Mouse (Mus musculus): ENCODE results near the gene Acsl3. TPM values are rescaled to one million over a fixed set of nuclear protein-coding genes. Genes with fewer than 3 reads are reported as not detected.

The Acsl3 gene
- polyA plus RNA-seq, 1 experiment, result 12.0 TPM

GRCm38 (mm10) chr1:78641791-78642190 lies 15.8 kb upstream of the Acsl3 start:
- no peaks in the 10 kb centered on the region for H3K4me1 ChIP-seq (ENCODE audit: control insufficient read depth, insufficient read depth, low read length)
- H3K4me3 ChIP-seq (ENCODE audit: control insufficient read depth, low read depth, low read length), result no peak overlapping the region
- H3K36me3 ChIP-seq (ENCODE audit: control insufficient read depth, insufficient read depth, low read length), result no peaks in the 10 kb centered on the region
- H3K27me3 ChIP-seq (ENCODE audit: control insufficient read depth, insufficient read depth, low read length), result no peaks in the 10 kb centered on the region
- TF ChIP-seq POLR2A (IDR thresholded peaks at IDR 0.05; ENCODE audit: control insufficient read depth, low read depth, low read length) (no peak), CTCF (IDR thresholded peaks at IDR 0.05; ENCODE audit: control insufficient read depth, insufficient read depth, insufficient replicate concordance, low read depth, low read length) (no peak)
- H3K27ac ChIP-seq (ENCODE audit: control insufficient read depth, insufficient read depth, low read depth, low read length), result no peak overlapping the region

GRCm38 (mm10) chr1:78642197-78642596 lies 15.4 kb upstream of the Acsl3 start:
- TF ChIP-seq CTCF (IDR thresholded peaks at IDR 0.05; ENCODE audit: control insufficient read depth, insufficient read depth, insufficient replicate concordance, low read depth, low read length), result no peak
- no peak for TF ChIP-seq POLR2A (IDR thresholded peaks at IDR 0.05; ENCODE audit: control insufficient read depth, low read depth, low read length)
- Histone ChIP-seq H3K27me3 (ENCODE audit: control insufficient read depth, insufficient read depth, low read length) (no peaks in the 10 kb centered on the region), H3K27ac (ENCODE audit: control insufficient read depth, insufficient read depth, low read depth, low read length) (no peak overlapping the region), H3K36me3 (ENCODE audit: control insufficient read depth, insufficient read depth, low read length) (no peaks in the 10 kb centered on the region), H3K4me1 (ENCODE audit: control insufficient read depth, insufficient read depth, low read length) (no peaks in the 10 kb centered on the region), H3K4me3 (ENCODE audit: control insufficient read depth, low read depth, low read length) (no peak overlapping the region)

GRCm38 (mm10) chr1:78647317-78647885 lies 10.2 kb upstream of the Acsl3 start:
- no peak overlapping the region for H3K27ac ChIP-seq (ENCODE audit: control insufficient read depth, insufficient read depth, low read depth, low read length)
- no peaks in the 10 kb centered on the region for H3K4me1 ChIP-seq (ENCODE audit: control insufficient read depth, insufficient read depth, low read length)
- H3K4me3 ChIP-seq (ENCODE audit: control insufficient read depth, low read depth, low read length), result no peak overlapping the region

GRCm38 (mm10) chr1:78649269-78650061 lies 8.2 kb upstream of the Acsl3 start:
- H3K27ac ChIP-seq (ENCODE audit: control insufficient read depth, insufficient read depth, low read depth, low read length), result no peak overlapping the region
- no peaks in the 10 kb centered on the region for H3K4me1 ChIP-seq (ENCODE audit: control insufficient read depth, insufficient read depth, low read length)
- no peaks in the 10 kb centered on the region for H3K27me3 ChIP-seq (ENCODE audit: control insufficient read depth, insufficient read depth, low read length)
- no peak overlapping the region for H3K4me3 ChIP-seq (ENCODE audit: control insufficient read depth, low read depth, low read length)
- no peaks in the 10 kb centered on the region for H3K36me3 ChIP-seq (ENCODE audit: control insufficient read depth, insufficient read depth, low read length)
- no peak for TF ChIP-seq POLR2A (IDR thresholded peaks at IDR 0.05; ENCODE audit: control insufficient read depth, low read depth, low read length)
- TF ChIP-seq CTCF (IDR thresholded peaks at IDR 0.05; ENCODE audit: control insufficient read depth, insufficient read depth, insufficient replicate concordance, low read depth, low read length), result no peak

More at GRCm38 (mm10) chr1:78647317-78647885, 10.2 kb upstream of the Acsl3 start:
- TF ChIP-seq CTCF (IDR thresholded peaks at IDR 0.05; ENCODE audit: control insufficient read depth, insufficient read depth, insufficient replicate concordance, low read depth, low read length) (no peak), POLR2A (IDR thresholded peaks at IDR 0.05; ENCODE audit: control insufficient read depth, low read depth, low read length) (no peak)
- no peaks in the 10 kb centered on the region for H3K27me3 ChIP-seq (ENCODE audit: control insufficient read depth, insufficient read depth, low read length)
- H3K36me3 ChIP-seq (ENCODE audit: control insufficient read depth, insufficient read depth, low read length), result no peaks in the 10 kb centered on the region

GRCm38 (mm10) chr1:78656472-78656871 lies 1.2 kb upstream of the Acsl3 start:
- Histone ChIP-seq H3K4me3 (ENCODE audit: control insufficient read depth, low read depth, low read length) (no peak overlapping the region), H3K4me1 (ENCODE audit: control insufficient read depth, insufficient read depth, low read length) (peaks cover 3% of the 10 kb centered on the region; the same call in 1 of the 2 replicates), H3K27ac (ENCODE audit: control insufficient read depth, insufficient read depth, low read depth, low read length) (no peak overlapping the region), H3K27me3 (ENCODE audit: control insufficient read depth, insufficient read depth, low read length) (no peaks in the 10 kb centered on the region), H3K36me3 (ENCODE audit: control insufficient read depth, insufficient read depth, low read length) (no peaks in the 10 kb centered on the region)
- no peak for TF ChIP-seq POLR2A (IDR thresholded peaks at IDR 0.05; ENCODE audit: control insufficient read depth, low read depth, low read length)

- H3K36me3 ChIP-seq (ENCODE audit: control insufficient read depth, insufficient read depth, low read length), result no peaks in the 10 kb centered on the region
- H3K27ac ChIP-seq (ENCODE audit: control insufficient read depth, insufficient read depth, low read depth, low read length), result peak overlapping the region; percentile 10; the same call in 1 of the 2 replicates
- no peaks in the 10 kb centered on the region for H3K27me3 ChIP-seq (ENCODE audit: control insufficient read depth, insufficient read depth, low read length)
- peak overlapping the region; percentile 80 for H3K4me3 ChIP-seq (ENCODE audit: control insufficient read depth, low read depth, low read length)
- H3K4me1 ChIP-seq (ENCODE audit: control insufficient read depth, insufficient read depth, low read length), result peaks cover 3% of the 10 kb centered on the region; the same call in 1 of the 2 replicates
- TF ChIP-seq POLR2A (IDR thresholded peaks at IDR 0.05; ENCODE audit: control insufficient read depth, low read depth, low read length) (no peak), CTCF (IDR thresholded peaks at IDR 0.05; ENCODE audit: control insufficient read depth, insufficient read depth, insufficient replicate concordance, low read depth, low read length) (no peak)
These were observed 500 bp upstream of the Acsl3 start for GRCm38 (mm10) chr1:78657021-78657629.

Data from testis, adult 2 months (tissue).